Mouse (Mus musculus) liver, adult 2 months (tissue): ENCODE results near the gene Col8a2.

ENCODE experiments used
- CTCF ChIP-seq: fragments of 200-500 bp; IDR thresholded peaks from 2 replicates; pipeline ENCODE4 v1.5.1; 2011; ENCODE audit warnings: low read depth, low read length, control low read depth
- POLR2A ChIP-seq: fragments of 200-500 bp; IDR thresholded peaks from 2 replicates; pipeline ENCODE4 v1.6.1; 2011; ENCODE audit warnings: low read length, control low read depth; ENCODE audit not compliant: insufficient read depth; ENCODE audit errors: extremely low read depth

DNA sequence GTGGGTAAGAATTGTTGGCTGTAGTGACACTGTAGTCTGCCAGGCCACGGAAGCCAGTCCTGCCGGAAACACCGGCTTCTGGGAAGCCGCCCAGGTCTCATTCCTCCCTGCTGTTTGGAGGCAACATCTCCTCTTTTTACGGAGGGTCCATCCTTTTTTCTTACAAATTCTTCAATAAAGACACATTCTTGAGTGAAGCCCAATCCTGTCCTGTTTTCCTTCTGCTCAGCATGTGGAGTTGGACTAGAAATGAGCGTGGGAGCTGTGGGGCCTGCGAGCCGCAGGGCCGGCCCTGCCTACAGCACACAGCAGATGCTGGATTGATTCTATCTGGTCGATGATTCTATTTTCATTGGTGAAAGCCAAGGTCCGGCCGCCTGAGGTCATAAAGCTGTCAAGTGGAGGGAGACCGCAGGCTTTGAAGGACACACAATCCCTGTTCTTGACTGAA lies 10.9 kb upstream of the Col8a2 start:
- TF ChIP-seq POLR2A, result no peak
- TF ChIP-seq CTCF, result no peak
